Mouse (Mus musculus): ENCODE data around the gene Col6a3.

The Col6a3 gene

DNA sequence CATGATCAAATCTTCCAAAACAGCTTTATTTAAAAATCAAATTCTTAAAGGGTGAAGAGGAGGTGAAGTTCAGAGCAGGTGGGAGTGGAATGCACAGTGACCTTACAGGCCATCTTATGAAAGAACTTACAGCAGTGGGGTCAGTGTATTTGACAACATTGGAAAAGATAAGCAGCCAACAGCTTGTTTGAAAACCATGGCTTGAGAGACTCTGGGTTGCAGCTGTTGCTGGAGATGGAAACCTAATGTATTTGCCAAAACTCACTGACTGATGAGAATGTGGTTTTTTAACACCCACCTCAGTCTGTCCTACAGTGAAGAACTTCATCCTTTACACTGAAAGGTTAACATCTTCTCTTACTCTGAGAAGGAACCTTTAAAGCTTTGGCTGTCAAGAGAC lies 120.4 kb downstream of the Col6a3 start:
- no peak for DNase-seq (ENCODE audit: low spot score in 2 of 2)

DNA sequence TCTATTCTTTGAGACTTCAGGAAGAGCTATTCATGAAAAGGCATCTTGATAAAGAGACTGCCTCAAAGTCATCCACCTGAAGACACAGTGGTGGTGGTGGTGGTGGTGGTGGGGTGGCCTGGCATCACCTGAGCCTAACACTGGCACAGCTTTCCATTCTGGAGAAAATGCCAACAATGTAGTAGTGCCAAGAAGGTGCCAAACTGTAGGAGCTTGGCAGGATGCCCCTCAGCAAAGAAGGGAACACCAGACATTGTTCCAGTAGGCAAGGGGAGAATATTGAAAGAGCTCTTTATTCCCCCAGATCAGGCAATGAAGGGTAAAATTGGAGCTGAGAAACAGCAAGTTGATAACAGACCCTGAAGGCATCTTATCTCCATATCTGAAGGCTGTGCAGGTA lies 121.8 kb downstream of the Col6a3 start:
- no peak for DNase-seq (ENCODE audit: low spot score in 2 of 2)

DNA sequence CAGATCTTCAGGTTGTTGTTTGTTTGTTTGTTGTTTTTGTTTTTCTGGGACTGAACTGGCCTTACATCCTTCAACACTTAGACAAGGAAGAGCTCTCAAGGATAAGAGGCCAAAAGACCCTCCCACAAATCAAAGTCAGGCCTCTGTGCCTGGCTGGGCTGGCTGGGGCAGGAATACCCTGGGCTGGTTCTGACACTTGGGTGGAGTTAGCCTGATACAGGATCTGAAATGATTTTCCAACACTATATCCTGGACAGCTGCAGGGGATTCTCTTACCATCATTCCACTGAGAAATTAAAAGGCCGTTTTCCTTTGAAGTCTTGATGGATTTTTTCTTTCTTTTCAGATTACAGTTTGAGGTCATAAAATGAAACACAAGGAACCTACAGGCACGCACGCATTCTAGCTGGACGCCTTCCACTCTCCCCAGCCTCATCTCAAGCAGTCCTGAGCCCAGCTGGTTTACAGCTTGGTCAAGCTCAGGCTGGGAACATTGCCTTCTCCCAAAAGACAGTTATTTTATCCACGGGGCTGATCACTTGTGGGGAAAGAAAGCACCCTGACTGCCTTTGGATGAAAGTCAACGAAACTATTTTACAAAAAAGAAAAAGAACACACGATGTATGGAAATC lies 123.0 kb downstream of the Col6a3 start:
- no peak for DNase-seq (ENCODE audit: low spot score in 2 of 2)

- no peak for DNase-seq (ENCODE audit: low spot score in 2 of 2)
Measured at GRCm38 (mm10) chr1:90718826-90719550, 124.8 kb downstream of the Col6a3 start.

DNA sequence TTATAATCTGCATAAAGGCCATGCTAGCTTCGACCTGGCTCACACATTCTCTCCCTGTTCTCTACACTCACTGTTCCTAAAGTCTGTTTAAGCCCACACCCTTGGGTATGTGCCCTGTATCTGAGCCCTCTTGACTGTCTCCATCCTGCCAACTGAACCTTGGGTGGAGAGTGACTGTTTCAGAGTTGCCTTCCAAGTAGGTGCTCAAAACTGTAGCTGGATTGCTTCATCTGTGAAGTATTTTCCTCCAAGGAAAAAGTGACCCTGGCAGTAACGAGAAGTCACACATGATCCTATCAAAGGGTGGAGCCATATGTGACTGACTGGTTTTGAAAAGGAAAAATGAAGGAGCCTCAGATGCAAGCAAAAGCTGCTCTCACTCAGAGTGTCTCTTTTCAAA lies 127.5 kb downstream of the Col6a3 start:
- no peak for DNase-seq (ENCODE audit: low spot score in 2 of 2)

All from thymus, postnatal 10 days (tissue).